Mouse (Mus musculus) cerebral cortex, adult 2 months (tissue): ENCODE data around the gene Ephb3.

Experiments used
- WGBS: fragments of 180-500 bp; shearing (Covaris S2); methylation state at CpG from one replicate; pipeline ENCODE4 v1.1.7; 2018; 5-methylcytosine and 5-hydroxymethylcytosine counted together

The Ephb3 gene

GRCm38 (mm10) chr16:21208001-21208565, 3.5 kb downstream of the Ephb3 start:
- WGBS = 48% methylated on average over 4 of the region's 4 CpGs

- 93% methylated on average over 3 of the region's 3 CpGs for WGBS
Measured at GRCm38 (mm10) chr16:21209290-21209689, 4.7 kb downstream of the Ephb3 start.

DNA sequence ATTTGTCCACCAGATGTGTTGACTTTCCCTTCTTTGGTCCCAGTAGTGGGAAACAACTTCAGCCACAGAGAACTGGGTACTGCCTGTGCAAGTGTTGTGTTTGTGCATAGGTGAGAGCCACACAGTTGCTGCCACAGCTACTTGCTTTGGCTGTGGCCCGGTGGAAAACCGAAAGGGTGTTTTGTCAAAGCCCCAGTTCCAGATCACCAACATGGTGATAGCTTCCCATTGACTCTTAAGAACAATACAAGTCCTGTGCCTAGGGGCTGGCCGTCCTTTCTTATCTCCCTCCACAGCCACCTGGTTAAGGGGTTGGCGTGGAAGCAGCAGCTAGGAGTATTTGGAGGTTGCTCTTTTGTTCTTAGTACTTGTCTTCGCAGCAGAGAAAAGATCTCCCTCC, 5.6 kb downstream of the Ephb3 start:
- WGBS = 34% methylated on average over 5 of the region's 5 CpGs

- 5% methylated on average over 25 of the region's 25 CpGs for WGBS
Measured at GRCm38 (mm10) chr16:21210667-21211338, 6.2 kb downstream of the Ephb3 start.

GRCm38 (mm10) chr16:21211501-21211900, 6.9 kb downstream of the Ephb3 start:
- WGBS = 65% methylated on average over 4 of the region's 4 CpGs

GRCm38 (mm10) chr16:21212369-21212768, 7.8 kb downstream of the Ephb3 start:
- WGBS = 70% methylated on average over 1 of the region's 1 CpGs

- WGBS = 92% methylated on average over 7 of the region's 7 CpGs
Measured at GRCm38 (mm10) chr16:21213939-21214338, 9.4 kb downstream of the Ephb3 start.

- WGBS = 78% methylated on average over 17 of the region's 17 CpGs
Measured at GRCm38 (mm10) chr16:21214803-21215202, 10.2 kb downstream of the Ephb3 start.

DNA sequence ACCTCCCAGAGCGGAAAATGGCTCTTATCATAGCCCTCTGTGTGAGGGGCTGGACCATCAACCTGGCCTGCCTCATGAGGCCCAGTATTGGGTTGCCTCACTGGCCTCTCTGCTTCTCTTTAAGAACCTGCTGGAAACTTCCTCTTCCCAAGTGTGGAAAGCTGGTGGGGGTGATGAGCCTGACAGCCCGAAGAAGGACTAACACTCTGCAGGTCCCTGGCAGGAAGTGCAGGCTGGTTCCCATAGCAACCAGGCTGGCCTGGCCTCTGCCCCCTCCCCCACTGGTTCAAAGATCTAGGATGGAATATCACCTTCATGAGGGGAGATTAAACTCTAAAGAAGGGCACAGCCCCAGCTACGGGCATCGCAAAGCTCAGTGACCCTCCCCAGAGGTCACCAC, 11.5 kb downstream of the Ephb3 start:
- 55% methylated on average over 4 of the region's 4 CpGs for WGBS

DNA sequence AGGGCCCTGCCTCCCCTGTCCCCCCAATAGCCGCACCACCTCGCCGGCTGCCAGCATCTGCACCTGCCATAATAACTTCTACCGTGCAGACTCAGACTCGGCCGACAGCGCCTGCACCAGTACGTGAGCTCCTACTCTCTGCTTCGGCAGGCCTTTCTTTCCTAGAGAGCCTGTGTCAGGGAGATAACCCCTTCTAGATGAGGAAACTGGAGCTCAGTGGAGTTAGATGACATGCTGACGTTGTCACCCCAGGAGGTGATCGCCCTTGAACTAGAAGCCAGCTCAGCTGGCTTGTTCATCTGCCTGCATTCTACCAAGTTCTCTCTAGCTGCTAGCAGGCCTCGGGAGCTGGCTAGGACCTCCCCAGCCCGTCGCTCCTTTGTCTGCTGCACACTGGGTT, 12.7 kb downstream of the Ephb3 start:
- 88% methylated on average over 14 of the region's 14 CpGs for WGBS

- 70% methylated on average over 4 of the region's 4 CpGs for WGBS
Measured at GRCm38 (mm10) chr16:21219656-21220055, 15.1 kb downstream of the Ephb3 start.

DNA sequence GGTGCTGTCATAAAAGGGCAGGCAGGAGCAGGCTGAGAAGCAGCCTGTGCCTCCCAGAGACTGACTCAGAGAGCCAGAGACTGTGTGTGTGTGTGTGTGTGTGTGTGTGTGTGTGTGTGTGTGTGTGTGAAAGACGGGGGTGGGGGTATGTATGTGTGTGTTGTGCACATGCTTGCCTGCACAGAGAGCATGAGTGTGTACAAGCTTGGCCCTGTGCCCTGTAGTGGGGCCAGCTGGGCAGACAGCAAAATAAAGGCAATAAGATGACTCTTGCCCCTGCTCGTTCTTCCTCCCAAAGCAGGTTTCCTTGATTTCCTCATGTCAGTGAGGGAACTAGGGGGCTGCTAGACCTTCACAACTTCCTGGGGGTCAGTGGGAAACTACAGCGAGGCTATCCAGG, 18.5 kb downstream of the Ephb3 start:
- WGBS = 54% methylated on average over 3 of the region's 3 CpGs

- WGBS = 52% methylated on average over 4 of the region's 4 CpGs
Measured at GRCm38 (mm10) chr16:21224648-21225240, 20.2 kb downstream of the Ephb3 start.

- 78% methylated on average over 6 of the region's 6 CpGs for WGBS
Measured at GRCm38 (mm10) chr16:21226629-21227028, 22.1 kb downstream of the Ephb3 start.

DNA sequence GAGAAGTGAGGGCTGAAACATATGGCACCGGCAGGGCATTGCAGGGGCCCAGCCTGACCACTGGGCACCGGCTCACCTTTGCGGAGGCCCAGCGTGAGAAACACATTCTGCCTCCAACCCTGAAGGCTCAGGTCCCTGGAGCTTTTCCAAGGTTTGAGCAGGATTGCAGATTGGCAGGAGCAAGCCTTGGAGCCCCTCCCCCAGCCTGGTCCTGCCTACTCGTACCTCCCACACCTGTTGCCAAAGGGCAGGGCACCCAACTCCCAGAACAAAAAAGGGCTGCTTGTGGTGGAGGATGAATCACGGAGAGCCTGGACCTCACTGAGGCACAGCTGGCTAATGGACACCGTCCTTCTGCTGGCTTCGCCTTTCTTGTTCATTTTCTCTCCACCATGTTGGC, 30.6 kb downstream of the Ephb3 start:
- 79% methylated on average over 8 of the region's 8 CpGs for WGBS

GRCm38 (mm10) chr16:21238722-21239121, 34.2 kb downstream of the Ephb3 start:
- WGBS = 42% methylated on average over 5 of the region's 5 CpGs

GRCm38 (mm10) chr16:21240547-21240946, 36.0 kb downstream of the Ephb3 start:
- WGBS = 85% methylated on average over 3 of the region's 3 CpGs

- WGBS = 73% methylated on average over 8 of the region's 8 CpGs
Measured at GRCm38 (mm10) chr16:21242946-21243345, 38.4 kb downstream of the Ephb3 start.

GRCm38 (mm10) chr16:21244803-21245202, 40.2 kb downstream of the Ephb3 start:
- WGBS = 88% methylated on average over 3 of the region's 3 CpGs

- 27% methylated on average over 7 of the region's 7 CpGs for WGBS
Measured at GRCm38 (mm10) chr16:21245387-21245786, 40.8 kb downstream of the Ephb3 start.

DNA sequence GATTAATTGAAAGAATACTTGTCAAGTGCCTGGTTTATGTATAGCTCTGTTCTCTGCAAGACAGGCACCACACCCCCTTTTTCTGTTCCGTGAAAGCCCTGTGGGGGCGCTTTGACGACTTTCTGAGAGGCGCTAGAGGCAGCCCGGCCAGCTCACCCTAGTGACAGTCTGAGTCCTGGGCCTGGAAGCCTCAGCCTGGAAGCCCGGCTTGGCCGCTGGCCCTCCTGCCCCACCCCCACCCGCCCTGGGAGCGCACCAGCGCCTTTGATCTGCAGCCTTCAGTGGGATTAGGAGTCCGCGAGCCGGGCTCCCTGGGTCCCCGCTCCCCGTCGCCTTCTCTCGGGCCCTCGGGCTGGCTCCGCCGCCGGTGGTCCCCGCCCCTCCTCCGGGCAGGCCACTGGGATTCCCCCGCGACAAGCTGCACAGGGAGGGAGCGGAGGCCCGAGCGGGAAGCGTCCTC, 41.4 kb downstream of the Ephb3 start:
- WGBS = 2% methylated on average over 29 of the region's 29 CpGs

- WGBS = 5% methylated on average over 33 of the region's 33 CpGs
Measured at GRCm38 (mm10) chr16:21246391-21247036, 42.0 kb downstream of the Ephb3 start.

DNA sequence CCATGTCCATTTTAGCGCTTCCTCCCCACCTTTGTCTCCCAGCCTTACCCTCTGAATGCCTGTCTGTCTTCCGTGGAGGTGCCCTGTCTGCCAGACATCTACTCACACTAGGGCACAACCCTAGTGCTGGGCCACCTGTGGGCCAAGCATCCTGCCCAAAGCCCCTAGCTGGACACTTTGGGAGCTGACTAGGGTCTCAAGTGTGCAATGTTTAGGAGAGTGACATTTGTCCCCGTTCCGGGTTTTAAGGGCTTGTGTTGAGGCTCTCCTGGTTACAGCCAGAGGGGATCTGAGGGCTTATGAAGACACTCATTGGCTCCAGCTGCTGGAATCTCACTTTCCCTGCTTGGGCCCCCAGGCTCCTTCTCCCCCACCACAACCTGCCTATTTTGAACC, 42.5 kb downstream of the Ephb3 start:
- WGBS = 61% methylated on average over 4 of the region's 4 CpGs
